Mouse (Mus musculus) hindbrain, embryonic 12.5 days (tissue): ENCODE measurements around the gene Flot2. TPM values are rescaled to one million over a fixed set of nuclear protein-coding genes. Genes with fewer than 3 reads are reported as not detected.
A peak's percentile ranks its signal among the peaks of the same experiment; 100 is the strongest.
"Not testable (repeated sequence)": the region's sequence is repeated elsewhere in the genome, so short reads cannot be mapped to it uniquely, and the experiment has no call there.

Source experiments
- ATAC-seq: fragments of 200-750 bp; cut with Nextera tagmentation; 2 replicates; pipeline ENCODE4 v1.8.0; 2017; ENCODE audit warnings: moderate TSS enrichment; ENCODE audit not compliant: low FRiP score
- H3K27ac ChIP-seq: fragments of 300-500 bp; sonication (generic); 2 replicates; pipeline ENCODE4 v1.5.1; 2016; ENCODE audit warnings: mild to moderate bottlenecking
- H3K27me3 ChIP-seq: fragments of 300-500 bp; sonication (generic); 2 replicates; pipeline ENCODE4 v1.6.1; 2016; ENCODE audit warnings: mild to moderate bottlenecking
- H3K36me3 ChIP-seq: fragments of 300-500 bp; sonication (generic); 2 replicates; pipeline ENCODE4 v1.6.1; 2016; ENCODE audit warnings: mild to moderate bottlenecking
- H3K4me1 ChIP-seq: fragments of 300-500 bp; sonication (generic); 2 replicates; pipeline ENCODE4 v1.6.1; 2016
- H3K4me2 ChIP-seq: fragments of 300-500 bp; sonication (generic); replicated peaks from 2 replicates; pipeline ENCODE4 v1.6.1; 2016; ENCODE audit warnings: mild to moderate bottlenecking
- H3K4me3 ChIP-seq: fragments of 300-500 bp; sonication (generic); 2 replicates; pipeline ENCODE4 v1.5.1; 2016; ENCODE audit warnings: mild to moderate bottlenecking
- H3K9ac ChIP-seq: fragments of 300-500 bp; sonication (generic); 2 replicates; pipeline ENCODE4 v1.6.1; 2016; ENCODE audit warnings: mild to moderate bottlenecking, moderate library complexity
- H3K9me3 ChIP-seq: fragments of 300-500 bp; sonication (generic); replicated peaks from 2 replicates; pipeline ENCODE4 v1.6.1; 2016; ENCODE audit warnings: mild to moderate bottlenecking
- WGBS: fragments of 180-500 bp; shearing (Covaris S2); methylation state at CpG from one replicate; pipeline ENCODE4 v1.1.7; 2016; 5-methylcytosine and 5-hydroxymethylcytosine counted together
- polyA plus RNA-seq: library from polyadenylated mRNA; unstranded; fragments of >200 nt; fragmentation: Nextera tagmentation; extraction: Ambion mirVana; gene quantifications from 2 replicates; pipeline ENCODE4 v1.2.1, GENCODE M21; 2016

The Flot2 gene
- polyA plus RNA-seq, 1 experiment from 2014 or later, result 73.2 TPM

GRCm38 (mm10) chr11:78033931-78034617 is 3.7 kb upstream of the Flot2 start:
- no peak overlapping the region for H3K27ac ChIP-seq
- no peak for ATAC-seq
- no peak overlapping the region for H3K4me2 ChIP-seq
- H3K27me3 ChIP-seq, result no peaks in the 10 kb centered on the region
- H3K4me1 ChIP-seq, result peaks cover 32% of the 10 kb centered on the region
- no peak overlapping the region for H3K4me3 ChIP-seq
- no peak overlapping the region for H3K9ac ChIP-seq
- H3K36me3 ChIP-seq, result peaks cover 13% of the 10 kb centered on the region
- no peaks in the 10 kb centered on the region for H3K9me3 ChIP-seq
- WGBS, result 93% methylated on average over 23 of the region's 23 CpGs

GRCm38 (mm10) chr11:78036791-78037190 is 940 bp upstream of the Flot2 start:
- Histone ChIP-seq H3K4me3 (no peak overlapping the region), H3K27ac (no peak overlapping the region), H3K9me3 (no peaks in the 10 kb centered on the region), H3K4me2 (no peak overlapping the region), H3K27me3 (no peaks in the 10 kb centered on the region), H3K36me3 (peaks cover 10% of the 10 kb centered on the region; the same call in 1 of the 2 replicates), H3K9ac (no peak overlapping the region), H3K4me1 (peaks cover 30% of the 10 kb centered on the region)
- WGBS, result 80% methylated on average over 10 of the region's 10 CpGs
- no peak for ATAC-seq

- Histone ChIP-seq H3K27me3 (no peaks in the 10 kb centered on the region), H3K4me1 (peaks cover 22% of the 10 kb centered on the region), H3K27ac (no peak overlapping the region), H3K9ac (no peak overlapping the region), H3K4me2 (no peak overlapping the region), H3K36me3 (peaks cover 16% of the 10 kb centered on the region), H3K4me3 (no peak overlapping the region), H3K9me3 (no peaks in the 10 kb centered on the region)
- WGBS, result 84% methylated on average over 2 of the region's 2 CpGs
- no peak for ATAC-seq
Measured at GRCm38 (mm10) chr11:78040878-78041277, 3.1 kb downstream of the Flot2 start.

DNA sequence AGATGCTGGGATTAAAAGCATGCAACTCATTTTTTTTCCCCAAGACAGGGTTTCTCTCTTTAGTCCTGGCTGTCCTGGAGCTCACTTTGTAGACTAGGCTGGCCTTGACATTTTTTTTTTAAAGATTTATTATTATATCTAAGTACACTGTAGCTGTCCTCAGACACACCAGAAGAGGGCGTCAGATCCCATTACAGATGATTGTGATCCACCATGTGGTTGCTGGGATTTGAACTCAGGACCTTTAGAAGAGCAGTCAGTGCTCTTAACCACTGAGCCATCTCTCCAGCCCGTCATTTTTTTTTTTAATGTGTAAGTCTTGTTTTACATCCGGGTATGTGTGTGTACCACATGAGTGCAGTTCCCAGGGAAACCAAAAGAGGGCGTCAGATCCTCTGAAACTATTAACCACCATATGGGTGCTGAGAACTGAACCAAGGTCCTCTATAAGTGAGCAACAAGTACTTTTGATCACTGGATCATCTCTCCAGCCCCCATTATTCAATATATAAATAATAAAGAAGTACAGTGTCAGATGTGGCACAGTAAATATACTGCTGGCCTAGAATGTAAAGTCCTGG is 4.6 kb downstream of the Flot2 start:
- Histone ChIP-seq H3K4me1 (peaks cover 20% of the 10 kb centered on the region), H3K36me3 (peaks cover 16% of the 10 kb centered on the region)
- H3K9me3 ChIP-seq, ATAC-seq, H3K4me3 ChIP-seq, H3K4me2 ChIP-seq, H3K27me3 ChIP-seq, H3K9ac ChIP-seq, H3K27ac ChIP-seq: not testable (repeated sequence)
- WGBS, result 93% methylated on average over 4 of the region's 4 CpGs

DNA sequence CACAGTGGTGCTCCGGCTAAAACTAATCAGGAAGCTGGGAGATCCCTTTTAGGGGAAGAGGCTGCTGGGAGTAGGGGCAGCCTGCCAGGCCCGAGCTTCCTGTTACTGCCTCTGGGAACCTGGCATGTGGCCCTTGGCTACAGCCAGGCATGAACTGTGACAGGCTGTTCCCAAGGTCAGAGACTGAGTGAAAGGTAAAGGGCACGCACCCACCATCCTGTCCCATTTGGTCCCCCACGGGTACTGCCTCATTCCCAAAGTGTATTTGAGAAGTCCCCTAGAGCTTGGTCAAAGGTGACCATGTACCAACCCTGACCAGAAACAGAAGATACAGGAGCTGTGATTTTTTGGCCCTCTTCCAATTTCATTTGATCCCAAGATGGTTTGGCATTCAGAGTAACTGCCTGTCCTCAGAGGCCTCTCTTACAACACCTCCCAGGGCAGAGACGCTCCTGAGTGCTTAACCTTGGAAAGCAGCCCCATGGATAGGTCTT is 7.1 kb downstream of the Flot2 start:
- no peaks in the 10 kb centered on the region for H3K27me3 ChIP-seq
- WGBS, result 85% methylated on average over 5 of the region's 5 CpGs
- H3K4me1 ChIP-seq, result peaks cover 3% of the 10 kb centered on the region; the same call in 1 of the 2 replicates
- no peak overlapping the region for H3K4me2 ChIP-seq
- no peak overlapping the region for H3K27ac ChIP-seq
- H3K9ac ChIP-seq, result no peak overlapping the region
- no peak overlapping the region for H3K4me3 ChIP-seq
- H3K36me3 ChIP-seq, result peaks cover 20% of the 10 kb centered on the region
- ATAC-seq, result no peak
- H3K9me3 ChIP-seq, result no peaks in the 10 kb centered on the region

DNA sequence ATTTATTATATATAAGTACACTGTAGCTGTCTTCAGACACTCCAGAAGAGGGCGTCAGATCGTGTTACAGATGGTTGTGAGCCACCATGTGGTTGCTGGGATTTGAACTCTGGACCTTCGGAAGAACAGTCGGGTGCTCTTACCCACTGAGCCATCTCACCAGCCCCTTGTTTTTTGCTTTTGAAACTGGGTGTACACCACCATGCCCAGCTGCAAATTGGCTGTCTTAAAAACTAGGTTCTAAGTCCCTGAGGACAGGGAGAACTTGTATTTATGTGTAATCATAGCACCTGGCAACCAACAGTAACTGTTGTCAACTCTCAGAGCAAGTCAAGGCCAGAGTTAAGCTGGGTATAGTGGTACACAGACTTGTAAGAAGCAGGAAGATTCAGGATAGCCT is 10.9 kb downstream of the Flot2 start:
- H3K9ac ChIP-seq, H3K27me3 ChIP-seq, H3K27ac ChIP-seq, H3K4me3 ChIP-seq, H3K4me1 ChIP-seq, ATAC-seq, H3K4me2 ChIP-seq, H3K9me3 ChIP-seq: not testable (repeated sequence)
- 94% methylated on average over 4 of the region's 4 CpGs for WGBS
- H3K36me3 ChIP-seq, result peaks cover 36% of the 10 kb centered on the region

DNA sequence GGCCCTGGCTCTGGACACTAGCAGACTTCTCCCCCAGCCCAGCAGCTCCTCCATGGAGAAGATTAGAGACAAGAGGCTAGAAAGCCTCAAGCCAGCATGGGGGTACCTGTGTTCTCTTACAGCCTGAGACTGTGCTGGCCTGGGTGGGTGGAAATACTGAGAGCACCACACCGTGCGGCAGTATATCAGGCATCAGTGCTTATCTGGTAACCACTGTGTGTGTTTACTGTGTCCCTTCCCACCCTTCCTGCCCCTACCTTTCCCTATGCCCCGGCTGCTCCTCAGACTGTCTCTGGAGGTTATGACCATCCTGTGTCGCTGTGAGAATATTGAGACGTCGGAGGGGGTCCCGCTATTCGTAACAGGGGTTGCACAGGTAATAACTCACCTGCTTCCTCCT is 15.3 kb downstream of the Flot2 start:
- Histone ChIP-seq H3K4me2 (no peak overlapping the region), H3K27ac (no peak overlapping the region), H3K4me3 (no peak overlapping the region), H3K9ac (no peak overlapping the region), H3K27me3 (no peaks in the 10 kb centered on the region), H3K4me1 (no peaks in the 10 kb centered on the region), H3K9me3 (no peaks in the 10 kb centered on the region), H3K36me3 (peaks cover 75% of the 10 kb centered on the region)
- ATAC-seq, result no peak
- 93% methylated on average over 8 of the region's 8 CpGs for WGBS

DNA sequence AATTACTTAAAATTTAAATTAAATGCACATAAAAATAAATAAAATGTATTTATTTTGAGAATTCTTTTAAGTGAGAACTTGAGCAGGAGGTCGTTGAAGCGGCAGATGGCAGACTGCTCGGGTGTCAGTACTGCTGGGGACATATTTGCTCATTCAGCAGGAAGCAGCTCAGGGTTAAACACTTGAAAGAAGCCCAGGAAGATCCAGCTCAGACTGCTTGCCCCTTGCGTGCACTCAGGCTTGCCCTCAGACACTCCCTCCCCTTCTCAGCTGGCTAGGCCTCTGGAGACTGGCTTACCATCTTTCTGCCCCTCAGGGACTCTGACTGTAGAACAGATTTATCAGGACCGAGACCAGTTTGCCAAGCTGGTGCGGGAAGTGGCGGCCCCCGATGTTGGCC is 19.2 kb downstream of the Flot2 start:
- no peak for ATAC-seq
- Histone ChIP-seq H3K4me2 (no peak overlapping the region), H3K27me3 (no peaks in the 10 kb centered on the region), H3K9ac (no peak overlapping the region), H3K27ac (no peak overlapping the region), H3K36me3 (peaks cover 75% of the 10 kb centered on the region), H3K9me3 (no peaks in the 10 kb centered on the region), H3K4me3 (no peak overlapping the region), H3K4me1 (no peaks in the 10 kb centered on the region)
- 80% methylated on average over 8 of the region's 8 CpGs for WGBS

DNA sequence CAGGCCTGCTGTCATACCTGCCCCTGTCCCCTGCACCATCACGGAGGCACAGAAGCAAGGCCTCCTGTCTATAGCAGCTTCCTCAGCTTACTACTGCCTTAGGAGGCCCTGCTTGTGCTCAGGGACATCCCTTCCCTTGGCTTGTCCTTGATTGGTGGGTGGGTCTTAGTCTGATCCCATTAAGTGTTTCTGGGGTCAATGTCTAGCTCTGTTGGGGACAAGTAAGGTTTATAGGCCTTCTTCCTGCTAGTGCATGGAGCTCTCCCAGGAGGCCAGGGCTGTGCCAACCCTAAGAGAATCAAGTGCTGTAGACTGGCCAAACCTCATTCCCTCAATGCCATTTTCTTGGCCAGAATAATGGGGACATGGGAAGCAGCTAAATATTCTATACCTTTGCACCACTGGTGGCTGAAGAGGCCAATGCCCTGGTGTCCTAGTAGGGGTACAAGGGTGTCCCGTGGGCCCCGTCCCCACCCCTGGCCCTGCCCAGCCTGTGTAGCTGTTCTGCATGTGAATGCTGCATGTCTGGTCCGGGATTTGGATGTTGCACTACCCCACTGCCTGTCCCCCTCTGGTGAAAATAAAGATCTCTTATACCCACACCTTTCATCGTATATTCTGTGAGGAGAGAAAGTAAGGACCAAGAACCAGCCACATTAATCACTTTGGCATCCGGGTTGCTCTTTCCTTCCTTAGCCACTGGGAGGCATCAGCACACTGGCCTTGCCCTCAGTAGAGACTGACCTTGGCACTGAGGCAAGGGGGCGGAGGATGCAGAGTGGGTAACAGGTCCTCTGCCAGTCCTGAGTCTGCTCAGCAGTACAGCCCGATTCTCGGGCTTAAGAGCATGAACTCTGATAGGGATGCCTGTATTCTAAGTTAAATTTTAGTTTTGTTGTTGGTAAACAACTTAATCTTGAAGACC is 22.4 kb downstream of the Flot2 start:
- no peaks in the 10 kb centered on the region for H3K4me1 ChIP-seq
- H3K9ac ChIP-seq, result no peak overlapping the region
- H3K36me3 ChIP-seq, result peaks cover 49% of the 10 kb centered on the region
- ATAC-seq, result peak; percentile 71
- WGBS, result 64% methylated on average over 9 of the region's 9 CpGs
- no peak overlapping the region for H3K4me3 ChIP-seq
- no peaks in the 10 kb centered on the region for H3K9me3 ChIP-seq
- H3K27me3 ChIP-seq, result no peaks in the 10 kb centered on the region
- H3K27ac ChIP-seq, result no peak overlapping the region
- no peak overlapping the region for H3K4me2 ChIP-seq

DNA sequence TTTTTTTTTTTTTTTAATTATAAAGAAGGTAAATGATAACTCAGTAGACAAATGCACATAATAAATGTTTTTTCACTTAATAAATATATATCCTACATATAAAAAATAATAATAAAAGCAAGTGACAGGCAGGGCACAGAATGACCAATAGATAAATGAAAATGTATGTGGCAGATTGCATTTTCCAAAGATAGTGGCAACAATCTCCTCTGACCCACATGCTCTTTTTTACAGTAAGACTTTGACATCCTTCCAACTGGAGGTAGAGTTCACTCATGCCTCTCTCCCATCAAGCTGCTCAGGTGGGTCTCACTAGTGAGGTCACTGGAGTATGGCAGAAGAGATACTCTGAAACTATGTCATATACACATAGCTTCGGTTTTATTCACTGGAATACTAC is 24.8 kb downstream of the Flot2 start:
- H3K4me3 ChIP-seq, result no peak overlapping the region
- WGBS, result 82% methylated on average over 1 of the region's 1 CpGs
- H3K36me3 ChIP-seq, result peaks cover 26% of the 10 kb centered on the region
- H3K9me3 ChIP-seq, result no peaks in the 10 kb centered on the region
- no peaks in the 10 kb centered on the region for H3K27me3 ChIP-seq
- no peak overlapping the region for H3K4me2 ChIP-seq
- H3K4me1 ChIP-seq, result no peaks in the 10 kb centered on the region
- no peak overlapping the region for H3K9ac ChIP-seq
- ATAC-seq, result no peak
- no peak overlapping the region for H3K27ac ChIP-seq

- Histone ChIP-seq H3K9me3 (no peaks in the 10 kb centered on the region), H3K4me1 (no peaks in the 10 kb centered on the region), H3K4me3 (no peak overlapping the region), H3K27me3 (no peaks in the 10 kb centered on the region), H3K27ac (no peak overlapping the region), H3K9ac (no peak overlapping the region), H3K4me2 (no peak overlapping the region), H3K36me3 (no peaks in the 10 kb centered on the region)
- WGBS, result 51% methylated on average over 2 of the region's 2 CpGs
- no peak for ATAC-seq
Measured at GRCm38 (mm10) chr11:78065906-78066305, 28.2 kb downstream of the Flot2 start.

DNA sequence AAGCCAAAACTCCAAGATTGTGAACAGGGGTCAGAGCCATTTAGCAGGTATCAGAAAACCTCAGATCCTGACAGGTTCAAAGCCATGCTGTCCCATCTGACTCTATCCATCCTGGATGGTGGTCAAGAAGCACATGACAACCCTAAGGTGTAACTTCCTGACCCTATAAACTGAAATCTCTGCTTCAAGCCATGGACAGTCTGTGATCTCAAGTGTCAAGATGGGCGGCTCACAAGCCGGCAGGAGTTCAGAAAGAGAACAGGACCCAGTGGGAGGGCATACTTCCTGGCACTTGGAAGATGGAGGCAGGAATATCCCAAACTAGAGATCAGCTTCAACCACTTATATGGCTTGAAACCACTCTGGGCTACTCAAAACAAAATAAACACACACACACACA is 28.9 kb downstream of the Flot2 start:
- no peak overlapping the region for H3K4me2 ChIP-seq
- H3K36me3 ChIP-seq, result peaks cover 2% of the 10 kb centered on the region; the same call in 1 of the 2 replicates
- no peak overlapping the region for H3K27ac ChIP-seq
- no peaks in the 10 kb centered on the region for H3K4me1 ChIP-seq
- no peak for ATAC-seq
- no peaks in the 10 kb centered on the region for H3K27me3 ChIP-seq
- WGBS, result 63% methylated on average over 2 of the region's 2 CpGs
- no peaks in the 10 kb centered on the region for H3K9me3 ChIP-seq
- no peak overlapping the region for H3K9ac ChIP-seq
- no peak overlapping the region for H3K4me3 ChIP-seq
